Mouse (Mus musculus) inflammation-experienced regulatory T-cells, adult 6 months (primary cell): Measurements from ENCODE around the gene E030018B13Rik. TPM values are rescaled to one million over a fixed set of nuclear protein-coding genes. Genes with fewer than 3 reads are reported as not detected.

Experiments used
- ATAC-seq: one replicate; pipeline ENCODE4 v1.8.0; 2017
- polyA plus RNA-seq, 3 experiments: library from polyadenylated mRNA; unstranded; fragments of 100-300 nt; shearing (Covaris generic); gene quantifications; one replicate each; pipeline ENCODE4 v1.2.1; 2017

E030018B13Rik gene
- polyA plus RNA-seq, 3 experiments from 2014 or later: 0.62 TPM; not detected in 2

- ATAC-seq: no peak
Observed at GRCm38 (mm10) chr7:63918771-63919768, 2.4 kb downstream of the E030018B13Rik start.

DNA sequence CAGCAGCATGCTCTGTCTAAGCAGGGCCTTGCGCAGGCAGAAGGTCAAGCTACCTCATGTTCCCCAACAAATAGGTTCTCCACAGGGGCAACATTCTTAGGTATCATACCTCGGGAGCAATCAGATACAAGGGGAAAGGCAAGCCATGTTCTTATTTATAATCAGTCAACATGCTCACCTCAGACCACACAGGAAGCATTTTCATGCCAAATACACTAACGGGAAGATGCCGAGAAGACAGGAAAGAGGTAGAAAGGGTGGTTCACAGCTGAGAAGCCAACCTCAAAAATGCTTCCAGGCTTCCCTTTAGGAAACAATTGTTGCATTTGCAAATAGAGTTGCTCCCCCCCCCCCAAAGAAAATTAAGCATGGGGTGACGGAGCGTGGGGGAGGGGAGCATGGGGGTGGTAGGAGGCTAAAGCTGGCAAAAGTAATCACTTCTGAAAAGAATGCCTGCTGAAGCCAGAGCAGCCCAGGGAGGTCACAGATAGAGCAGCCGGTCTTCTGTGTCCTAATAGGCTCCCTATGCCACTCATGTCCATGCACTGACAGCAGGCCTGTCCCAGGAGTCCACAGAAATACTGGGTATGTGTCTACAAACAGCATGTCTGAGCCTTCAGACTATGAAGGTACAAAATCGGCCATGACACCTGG is 5.4 kb downstream of the E030018B13Rik start:
- ATAC-seq: peak; percentile 57

DNA sequence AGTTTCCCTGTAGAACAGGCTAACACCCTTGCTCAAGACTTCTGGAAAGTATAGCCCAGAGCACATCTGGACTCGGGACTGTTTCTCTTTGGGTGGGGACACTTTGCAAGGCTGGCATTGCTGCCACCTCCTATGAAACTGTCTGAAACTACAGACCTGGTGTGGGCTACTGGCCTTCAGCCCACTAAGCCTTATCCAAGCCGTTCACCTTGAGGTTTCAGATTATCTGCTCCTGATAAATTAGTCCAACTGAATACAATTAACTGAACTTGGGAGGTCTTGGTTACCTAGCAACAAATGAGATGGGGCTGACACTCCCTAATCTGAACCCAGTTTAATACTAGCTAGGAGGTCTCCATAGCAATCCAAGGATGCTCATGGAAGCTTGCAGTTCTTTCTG is 5.9 kb downstream of the E030018B13Rik start:
- ATAC-seq: no peak

DNA sequence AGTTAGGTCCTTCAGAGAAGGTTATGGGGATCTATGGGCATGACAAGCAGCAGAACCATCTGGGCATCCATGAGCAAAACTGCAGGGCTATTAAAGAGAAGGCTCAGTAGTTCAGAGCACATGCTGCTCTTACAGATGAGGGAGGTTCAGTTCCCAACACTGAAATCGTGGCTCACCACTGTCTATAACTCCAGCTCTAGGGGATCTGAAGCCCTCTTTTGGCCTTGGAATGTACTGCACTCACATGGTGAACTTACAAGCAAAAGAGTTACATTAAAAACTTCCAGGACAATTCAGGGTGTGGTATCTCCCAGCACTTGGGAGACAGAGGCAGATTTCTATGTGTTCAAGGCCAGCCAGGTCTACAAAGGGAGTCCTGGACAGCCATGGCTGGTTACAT is 6.3 kb downstream of the E030018B13Rik start:
- ATAC-seq: no peak

- ATAC-seq: no peak
Observed at GRCm38 (mm10) chr7:63924151-63924550, 7.5 kb downstream of the E030018B13Rik start.

DNA sequence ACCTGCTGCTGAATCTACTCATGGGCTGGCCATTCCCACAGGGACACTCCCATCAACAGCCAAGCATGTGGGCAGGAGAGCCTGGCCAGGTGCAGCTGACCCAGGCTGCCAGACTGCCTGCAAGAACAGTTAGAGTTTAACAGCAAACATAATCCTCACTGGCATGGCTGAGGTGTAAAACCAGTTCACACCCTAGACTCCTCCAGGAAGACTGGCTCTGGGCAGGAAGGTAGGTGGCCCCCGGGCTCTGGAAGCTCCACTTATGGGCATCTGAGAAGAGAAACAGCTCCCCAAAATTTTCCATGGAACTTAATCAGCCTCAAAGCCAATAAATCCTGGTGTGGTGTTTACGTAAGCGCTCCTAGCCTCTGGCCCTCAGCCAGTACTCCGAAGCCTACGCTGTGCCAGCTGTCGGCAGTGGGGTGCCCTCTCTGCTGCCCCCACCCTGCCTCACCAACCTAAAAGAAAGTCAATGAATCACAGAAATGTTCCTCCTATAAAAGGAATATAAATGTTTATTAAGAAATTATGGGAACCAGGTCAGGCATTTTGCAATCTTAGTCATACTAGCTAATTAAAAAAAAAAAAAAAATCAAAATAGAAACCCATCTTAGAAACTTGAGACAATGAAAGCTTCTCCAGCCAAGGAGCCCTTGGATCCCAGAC is 8.2 kb downstream of the E030018B13Rik start:
- ATAC-seq: no peak

- ATAC-seq: peak; percentile 83
Observed at GRCm38 (mm10) chr7:63925413-63926360, 9.0 kb downstream of the E030018B13Rik start.

DNA sequence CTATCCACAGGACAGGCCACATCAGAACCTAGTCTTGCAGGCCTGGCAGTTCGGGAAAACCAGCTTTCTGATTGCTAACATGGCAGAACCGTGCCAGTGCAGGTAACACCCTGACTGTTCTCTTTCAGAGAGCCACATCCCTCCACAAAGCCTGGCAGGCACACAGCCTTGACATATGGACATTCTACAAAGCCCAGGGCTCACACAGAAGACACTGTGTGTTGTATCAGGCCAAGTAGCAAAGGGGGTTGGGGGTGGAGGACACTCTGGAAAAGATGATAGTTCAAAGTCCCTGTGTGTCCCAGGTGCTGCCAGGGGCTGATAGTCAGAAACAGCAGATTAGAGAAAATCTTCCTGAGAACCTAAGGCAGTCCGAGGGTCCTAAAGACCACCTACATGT is 9.8 kb downstream of the E030018B13Rik start:
- ATAC-seq: no peak

DNA sequence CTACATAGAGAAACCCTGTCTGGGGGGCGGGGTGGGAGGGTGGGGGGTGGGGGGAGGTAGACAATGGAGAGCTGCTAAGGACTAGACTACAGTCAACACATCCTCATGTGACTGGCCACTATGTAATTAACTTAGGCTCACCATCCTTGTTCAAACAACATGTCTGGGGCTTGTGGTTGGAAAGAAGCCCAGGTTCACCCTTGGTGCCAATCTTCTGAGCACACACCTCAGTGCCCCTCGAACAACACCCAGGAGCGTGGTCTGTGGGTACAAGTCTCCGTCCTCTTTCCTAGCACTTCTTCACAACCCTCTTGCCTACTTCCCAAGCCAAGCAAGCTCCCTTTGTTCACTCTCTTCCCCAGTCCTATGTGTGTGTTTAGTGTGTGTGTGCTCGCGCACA is 10.5 kb downstream of the E030018B13Rik start:
- ATAC-seq: no peak

- ATAC-seq: no peak
Observed at GRCm38 (mm10) chr7:63929080-63929479, 12.4 kb downstream of the E030018B13Rik start.

- peak; percentile 65 for ATAC-seq
Observed at GRCm38 (mm10) chr7:63930132-63930531, 13.5 kb downstream of the E030018B13Rik start.

- ATAC-seq: no peak
Observed at GRCm38 (mm10) chr7:63930766-63931165, 14.1 kb downstream of the E030018B13Rik start.

DNA sequence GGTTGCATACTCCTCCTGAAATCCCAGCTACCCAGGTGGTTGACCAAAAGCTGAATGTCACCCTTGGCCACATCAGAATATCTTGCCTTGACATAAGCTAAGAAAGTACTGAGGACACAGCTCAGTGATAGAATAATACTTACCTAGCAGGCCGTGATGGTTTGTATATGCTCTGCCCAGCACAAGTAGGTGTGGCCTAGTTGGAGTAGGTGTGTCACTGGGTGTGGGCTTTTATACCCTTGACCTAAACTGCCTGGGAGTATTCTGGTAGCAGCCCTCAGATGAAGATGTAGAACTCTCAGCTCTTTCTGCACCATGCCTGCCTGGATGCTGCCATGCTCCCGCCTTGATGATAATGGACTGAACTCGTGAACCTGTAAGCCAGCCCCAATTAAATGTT is 15.8 kb downstream of the E030018B13Rik start:
- no peak for ATAC-seq

DNA sequence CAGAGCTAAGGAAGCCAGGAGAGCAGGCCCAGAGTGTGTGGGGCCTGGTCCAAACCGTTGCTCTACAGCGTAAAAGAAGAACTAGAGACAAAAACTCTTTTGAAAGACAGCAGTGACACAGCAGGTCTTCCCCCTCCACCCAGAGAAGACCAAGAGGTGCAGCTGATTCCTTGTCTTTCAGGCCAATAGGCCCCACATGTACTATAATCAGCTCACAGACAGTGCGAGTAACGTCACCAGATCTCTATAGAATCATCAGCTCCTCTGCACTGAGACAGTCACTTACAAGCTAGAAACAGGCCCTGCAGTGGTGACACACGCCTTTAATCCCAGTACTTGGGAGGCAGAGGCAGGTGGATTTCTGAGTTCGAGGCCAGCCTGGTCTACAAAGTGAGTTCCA is 17.2 kb downstream of the E030018B13Rik start:
- ATAC-seq: no peak

- no peak for ATAC-seq
Observed at GRCm38 (mm10) chr7:63934530-63934929, 17.9 kb downstream of the E030018B13Rik start.

- no peak for ATAC-seq
Observed at GRCm38 (mm10) chr7:63935809-63936187, 19.1 kb downstream of the E030018B13Rik start.

- no peak for ATAC-seq
Observed at GRCm38 (mm10) chr7:63936188-63936985, 19.7 kb downstream of the E030018B13Rik start.

GRCm38 (mm10) chr7:63936986-63937235 is 20.3 kb downstream of the E030018B13Rik start:
- ATAC-seq: no peak

- peak; percentile 32 for ATAC-seq
Observed at GRCm38 (mm10) chr7:63937236-63938065, 20.8 kb downstream of the E030018B13Rik start.
